Mouse (Mus musculus): ENCODE results near the gene Gabra1.

DNA sequence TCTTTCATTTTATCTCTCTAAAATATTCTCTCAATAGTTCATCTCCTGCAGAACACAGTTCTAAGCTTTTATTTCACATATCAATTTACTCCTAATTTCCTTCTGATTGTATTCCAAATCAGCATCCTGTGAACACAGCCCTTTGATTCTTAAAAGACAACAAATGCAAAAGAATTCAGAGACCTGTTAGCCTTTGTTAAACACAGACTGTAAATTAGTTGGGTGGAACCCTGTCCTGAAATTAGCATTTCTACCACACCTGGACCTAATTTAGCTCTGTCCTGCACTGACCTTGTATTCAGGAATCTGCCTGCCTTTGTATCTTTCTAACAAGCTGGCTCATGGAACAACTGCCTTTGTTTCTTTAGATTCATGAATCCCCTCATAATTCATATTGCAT lies 73.1 kb downstream of the Gabra1 start:
- TF ChIP-seq CTCF (IDR thresholded peaks at IDR 0.05; ENCODE audit: low read depth): no peak
- no peak for TF ChIP-seq EP300 (IDR thresholded peaks at IDR 0.05; ENCODE audit: low read depth)
